Mouse (Mus musculus) hindbrain, embryonic 11.5 days (tissue): ENCODE results near the gene Mpi. TPM values are rescaled to one million over a fixed set of nuclear protein-coding genes. Genes with fewer than 3 reads are reported as not detected.
A peak's percentile ranks its signal among the peaks of the same experiment; 100 is the strongest.

Source experiments
- ATAC-seq: fragments of 200-750 bp; cut with Nextera tagmentation; 2 replicates; pipeline ENCODE4 v1.8.0; 2017; ENCODE audit warnings: mild to moderate bottlenecking, moderate TSS enrichment, moderate library complexity; ENCODE audit not compliant: low FRiP score
- DNase-seq: peaks from one replicate; pipeline ENCODE4 v3.0.0-alpha.2; 2015; ENCODE audit warnings: low spot score
- H3K27ac ChIP-seq: fragments of 300-500 bp; sonication (generic); 2 replicates; pipeline ENCODE4 v1.5.1; 2014; ENCODE audit warnings: mild to moderate bottlenecking, low read depth, low read length
- H3K27me3 ChIP-seq: fragments of 300-500 bp; sonication (generic); 2 replicates; pipeline ENCODE4 v1.6.1; 2014; ENCODE audit warnings: mild to moderate bottlenecking, low read length, moderate library complexity, mixed read lengths; ENCODE audit not compliant: control insufficient read depth, insufficient read depth
- H3K36me3 ChIP-seq: fragments of 300-500 bp; sonication (generic); 2 replicates; pipeline ENCODE4 v1.6.1; 2014; ENCODE audit warnings: mild to moderate bottlenecking, low read length, moderate library complexity, mixed read lengths; ENCODE audit not compliant: control insufficient read depth, insufficient read depth
- H3K4me1 ChIP-seq: fragments of 300-500 bp; sonication (generic); replicated peaks from 2 replicates; pipeline ENCODE4 v1.6.1; 2014; ENCODE audit warnings: low read length, mixed read lengths; ENCODE audit not compliant: control insufficient read depth, insufficient read depth
- H3K4me2 ChIP-seq: fragments of 300-500 bp; sonication (generic); replicated peaks from 2 replicates; pipeline ENCODE4 v1.6.1; 2014; ENCODE audit warnings: mild to moderate bottlenecking, low read depth, low read length
- H3K4me3 ChIP-seq: fragments of 300-500 bp; sonication (generic); 2 replicates; pipeline ENCODE4 v1.5.1; 2014; ENCODE audit warnings: low read depth, low read length
- H3K9ac ChIP-seq: fragments of 300-500 bp; sonication (generic); 2 replicates; pipeline ENCODE4 v1.6.1; 2014; ENCODE audit warnings: low read depth, low read length
- H3K9me3 ChIP-seq: fragments of 300-500 bp; sonication (generic); 2 replicates; pipeline ENCODE4 v1.6.1; 2016; ENCODE audit warnings: low read length; ENCODE audit not compliant: control insufficient read depth
- WGBS: fragments of 180-500 bp; shearing (Covaris S2); extraction: QIAGEN DNeasy Blood & Tissue Kit; methylation state at CpG from one replicate; pipeline ENCODE4 v1.1.7; 2014; 5-methylcytosine and 5-hydroxymethylcytosine counted together
- polyA plus RNA-seq: library from polyadenylated mRNA; unstranded; fragments of >200 nt; fragmentation: Nextera tagmentation; extraction: Ambion mirVana; gene quantifications from 2 replicates; pipeline ENCODE4 v1.2.1, GENCODE M21; 2014

Gene Mpi
- polyA plus RNA-seq: 50.0 and 52.7 TPM in 2 replicates

GRCm38 (mm10) chr9:57552139-57552887 lies at the start of gene Mpi:
Mpi (minus strand) TSS chr9:57552763.
- Histone ChIP-seq H3K36me3 (0 out of 2 replicates have a peak, but pooled peaks cover 2% of the 10 kb centered on the region), H3K27ac (no peak within 1 kb of the TSS), H3K9me3 (no peaks in the 10 kb centered on the region), H3K4me1 (peaks cover 4% of the 10 kb centered on the region), H3K4me3 (peak within 1 kb of the TSS; percentile 75), H3K27me3 (no peaks in the 10 kb centered on the region), H3K4me2 (peak within 1 kb of the TSS; percentile 67), H3K9ac (peak within 1 kb of the TSS; percentile 80)
- peak; percentile 86 for DNase-seq
- WGBS: 1% methylated on average over 28 of the region's 28 CpGs
- ATAC-seq: peak; percentile 66; the same call in 1 of the 2 replicates

GRCm38 (mm10) chr9:57602098-57602497 lies 49.5 kb upstream of the Mpi start:
- H3K4me1 ChIP-seq: peaks cover 8% of the 10 kb centered on the region
- H3K36me3 ChIP-seq: no peaks in the 10 kb centered on the region
- 68% methylated on average over 8 of the region's 8 CpGs for WGBS

GRCm38 (mm10) chr9:57601353-57601706 lies 48.8 kb upstream of the Mpi start:
- Histone ChIP-seq H3K9ac (no peak overlapping the region), H3K4me3 (no peak overlapping the region), H3K27ac (no peak overlapping the region), H3K9me3 (no peaks in the 10 kb centered on the region), H3K27me3 (no peaks in the 10 kb centered on the region; the same call in 1 of the 2 replicates), H3K4me1 (peaks cover 7% of the 10 kb centered on the region; the same call in 1 of the 2 replicates), H3K4me2 (no peak overlapping the region), H3K36me3 (no peaks in the 10 kb centered on the region)
- DNase-seq (no peak), ATAC-seq (no peak)
- 82% methylated on average over 2 of the region's 2 CpGs for WGBS

More at GRCm38 (mm10) chr9:57602098-57602497, 49.5 kb upstream of the Mpi start:
- H3K9me3 ChIP-seq: no peaks in the 10 kb centered on the region
- no peak for ATAC-seq
- no peak for DNase-seq
- no peak overlapping the region for H3K27ac ChIP-seq
- no peaks in the 10 kb centered on the region; the same call in 1 of the 2 replicates for H3K27me3 ChIP-seq
- no peak overlapping the region for H3K4me2 ChIP-seq
- H3K4me3 ChIP-seq: no peak overlapping the region
- H3K9ac ChIP-seq: no peak overlapping the region

GRCm38 (mm10) chr9:57600620-57601352 lies 48.2 kb upstream of the Mpi start:
- H3K36me3 ChIP-seq: no peaks in the 10 kb centered on the region
- no peak overlapping the region for H3K4me2 ChIP-seq
- H3K9me3 ChIP-seq: no peaks in the 10 kb centered on the region
- no peak overlapping the region for H3K4me3 ChIP-seq
- H3K4me1 ChIP-seq: peaks cover 5% of the 10 kb centered on the region; the same call in 1 of the 2 replicates
- H3K27ac ChIP-seq: no peak overlapping the region
- DNase-seq (peak; percentile 59), ATAC-seq (peak; percentile 39; the same call in 1 of the 2 replicates)
- no peaks in the 10 kb centered on the region for H3K27me3 ChIP-seq
- H3K9ac ChIP-seq: no peak overlapping the region
- WGBS: 12% methylated on average over 3 of the region's 3 CpGs

GRCm38 (mm10) chr9:57598851-57599563 lies 46.4 kb upstream of the Mpi start:
- H3K4me2 ChIP-seq: no peak overlapping the region
- H3K9me3 ChIP-seq: no peaks in the 10 kb centered on the region
- H3K27ac ChIP-seq: peak overlapping the region; percentile 17
- no peak overlapping the region for H3K4me3 ChIP-seq
- peaks cover 5% of the 10 kb centered on the region; the same call in 1 of the 2 replicates for H3K4me1 ChIP-seq
- peak; percentile 44 for DNase-seq
- H3K27me3 ChIP-seq: no peaks in the 10 kb centered on the region
- ATAC-seq: peak; percentile 69
- WGBS: 39% methylated on average over 8 of the region's 8 CpGs
- H3K9ac ChIP-seq: no peak overlapping the region
- 0 out of 2 replicates have a peak, but pooled peaks cover 2% of the 10 kb centered on the region for H3K36me3 ChIP-seq

- WGBS: 17% methylated on average over 4 of the region's 4 CpGs
- peaks cover 5% of the 10 kb centered on the region; the same call in 1 of the 2 replicates for H3K4me1 ChIP-seq
- H3K27ac ChIP-seq: peak overlapping the region; percentile 56
- DNase-seq (peak; percentile 41), ATAC-seq (peak; percentile 61)
- no peak overlapping the region for H3K4me2 ChIP-seq
- no peaks in the 10 kb centered on the region for H3K9me3 ChIP-seq
- no peak overlapping the region for H3K4me3 ChIP-seq
- H3K9ac ChIP-seq: no peak overlapping the region
- H3K27me3 ChIP-seq: no peaks in the 10 kb centered on the region
- 0 out of 2 replicates have a peak, but pooled peaks cover 2% of the 10 kb centered on the region for H3K36me3 ChIP-seq
Measured at GRCm38 (mm10) chr9:57597929-57598382, 45.4 kb upstream of the Mpi start.

- Histone ChIP-seq H3K4me2 (no peak overlapping the region), H3K4me3 (no peak overlapping the region), H3K27ac (no peak overlapping the region), H3K9ac (no peak overlapping the region), H3K36me3 (0 out of 2 replicates have a peak, but pooled peaks cover 2% of the 10 kb centered on the region), H3K4me1 (peaks cover 5% of the 10 kb centered on the region; the same call in 1 of the 2 replicates), H3K27me3 (no peaks in the 10 kb centered on the region), H3K9me3 (no peaks in the 10 kb centered on the region)
- 84% methylated on average over 8 of the region's 8 CpGs for WGBS
- ATAC-seq (no peak), DNase-seq (no peak)
Measured at GRCm38 (mm10) chr9:57597265-57597664, 44.7 kb upstream of the Mpi start.

- peaks cover 2% of the 10 kb centered on the region; the same call in 1 of the 2 replicates for H3K4me1 ChIP-seq
- no peak for ATAC-seq
- DNase-seq: no peak
- H3K36me3 ChIP-seq: 0 out of 2 replicates have a peak, but pooled peaks cover 2% of the 10 kb centered on the region
- no peak overlapping the region for H3K9ac ChIP-seq
- no peak overlapping the region for H3K27ac ChIP-seq
- no peaks in the 10 kb centered on the region for H3K9me3 ChIP-seq
- no peak overlapping the region for H3K4me3 ChIP-seq
- 66% methylated on average over 9 of the region's 9 CpGs for WGBS
- no peak overlapping the region for H3K4me2 ChIP-seq
- no peaks in the 10 kb centered on the region for H3K27me3 ChIP-seq
Measured at GRCm38 (mm10) chr9:57594174-57594509, 41.6 kb upstream of the Mpi start.
